Mouse (Mus musculus) lung, embryonic 14.5 days (tissue): ENCODE data around the gene Naa50. TPM values are rescaled to one million over a fixed set of nuclear protein-coding genes. Genes with fewer than 3 reads are reported as not detected.

Experiments used
- ATAC-seq: fragments of 200-750 bp; cut with Nextera tagmentation; 2 replicates; pipeline ENCODE4 v1.8.0; 2017; ENCODE audit warnings: mild to moderate bottlenecking, moderate TSS enrichment, moderate library complexity; ENCODE audit not compliant: insufficient read depth
- DNase-seq: peaks from one replicate; pipeline ENCODE4 v3.0.0-alpha.2; 2015
- H3K27ac ChIP-seq: fragments of 300-500 bp; sonication (generic); 2 replicates; pipeline ENCODE4 v1.5.1; 2014; ENCODE audit warnings: low read depth, mild to moderate bottlenecking, moderate library complexity
- H3K27me3 ChIP-seq: fragments of 300-500 bp; sonication (generic); 2 replicates; pipeline ENCODE4 v1.6.1; 2014; ENCODE audit warnings: low read length, control low read depth; ENCODE audit not compliant: insufficient read depth
- H3K36me3 ChIP-seq: fragments of 300-500 bp; sonication (generic); 2 replicates; pipeline ENCODE4 v1.6.1; 2014; ENCODE audit warnings: control low read depth; ENCODE audit not compliant: insufficient read depth
- H3K4me1 ChIP-seq: fragments of 300-500 bp; sonication (generic); 2 replicates; pipeline ENCODE4 v1.6.1; 2014; ENCODE audit warnings: antibody characterized with exemption, control low read depth; ENCODE audit not compliant: insufficient read depth
- H3K4me2 ChIP-seq: fragments of 300-500 bp; sonication (generic); 2 replicates; pipeline ENCODE4 v1.6.1; 2014; ENCODE audit warnings: mild to moderate bottlenecking
- H3K4me3 ChIP-seq: fragments of 300-500 bp; sonication (generic); 2 replicates; pipeline ENCODE4 v1.5.1; 2014; ENCODE audit warnings: low read depth, low read length
- H3K9ac ChIP-seq: fragments of 300-500 bp; sonication (generic); 2 replicates; pipeline ENCODE4 v1.6.1; 2014
- H3K9me3 ChIP-seq: fragments of 300-500 bp; sonication (generic); 2 replicates; pipeline ENCODE4 v1.6.1; 2016; ENCODE audit warnings: low read depth, low read length, control low read depth
- CTCF ChIP-seq: IDR thresholded peaks from 2 replicates; pipeline ENCODE4 v1.5.1; 2016; ENCODE audit warnings: antibody characterized with exemption, low read depth
- WGBS: fragments of 180-500 bp; shearing (Covaris S2); extraction: QIAGEN DNeasy Blood & Tissue Kit; methylation state at CpG from one replicate; pipeline ENCODE4 v1.1.7; 2014; 5-methylcytosine and 5-hydroxymethylcytosine counted together
- polyA plus RNA-seq: library from polyadenylated mRNA; unstranded; fragments of >200 nt; fragmentation: Nextera tagmentation; extraction: Ambion mirVana; gene quantifications from 2 replicates; pipeline ENCODE4 v1.2.1, GENCODE M21; 2014

Naa50 gene
- polyA plus RNA-seq, 1 experiment from 2014 or later: 82.6 TPM

GRCm38 (mm10) chr16:44172297-44173154, 32.9 kb downstream of the Naa50 start:
- peak; percentile 100 for ATAC-seq
- H3K4me1 ChIP-seq: peaks cover 8% of the 10 kb centered on the region; the same call in 1 of the 2 replicates

DNA sequence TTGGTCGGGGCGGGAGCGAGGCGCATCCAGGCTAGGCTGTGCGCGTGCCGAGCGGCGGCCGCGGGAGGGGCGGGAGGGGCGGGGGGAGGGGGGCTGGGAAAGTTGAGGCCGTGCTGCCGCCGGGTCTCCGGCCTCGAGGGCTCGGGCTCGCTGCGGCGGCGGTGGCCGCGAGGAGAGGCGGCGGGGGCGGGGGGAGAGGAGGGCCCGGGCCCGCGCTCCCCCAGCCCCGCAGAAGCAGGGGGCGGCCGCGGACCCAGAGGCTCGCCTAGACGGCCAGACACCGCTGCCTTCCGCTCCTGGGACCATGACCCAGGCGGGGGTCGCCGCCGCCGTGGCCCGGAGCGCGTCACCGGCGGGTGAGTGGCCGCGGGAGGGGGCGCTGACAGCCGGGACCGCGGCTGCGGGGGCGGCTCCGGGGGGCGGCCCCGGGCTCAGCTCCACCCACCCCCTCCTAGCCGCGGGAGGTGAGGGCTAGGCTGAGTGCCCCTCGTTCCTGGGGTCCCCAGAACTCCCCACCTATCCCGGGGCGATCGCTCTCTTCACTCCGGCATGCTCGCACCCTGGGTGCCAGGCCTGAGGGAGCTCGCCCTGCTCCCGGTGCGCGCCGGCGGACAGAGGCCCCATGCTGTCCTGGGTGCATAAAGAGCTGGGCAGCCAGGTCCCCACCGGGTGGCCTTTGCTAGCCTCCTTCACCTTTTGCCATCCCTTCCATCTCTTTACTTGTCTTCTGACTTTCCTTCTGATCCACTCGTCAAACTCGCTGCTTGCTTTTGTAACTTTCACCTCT, 33.7 kb downstream of the Naa50 start, which contains the start of gene Usf3:
Gene Usf3 (plus strand): TSS at position 92 of the 787 bp plus-strand sequence.
- H3K4me1 ChIP-seq: peaks cover 8% of the 10 kb centered on the region; the same call in 1 of the 2 replicates
- H3K9ac ChIP-seq: peak within 1 kb of the TSS; percentile 95
- WGBS: under 1% methylated on average over 58 of the region's 77 CpGs
- H3K9me3 ChIP-seq: no peaks in the 10 kb centered on the region
- H3K4me2 ChIP-seq: peak within 1 kb of the TSS; percentile 67
- no peaks in the 10 kb centered on the region for H3K36me3 ChIP-seq
- DNase-seq (peak; percentile 60), ATAC-seq (peak; percentile 72)
- no peak for TF ChIP-seq CTCF
- H3K27ac ChIP-seq: peak within 1 kb of the TSS; percentile 94
- peak within 1 kb of the TSS; percentile 89 for H3K4me3 ChIP-seq
- no peaks in the 10 kb centered on the region for H3K27me3 ChIP-seq

More at GRCm38 (mm10) chr16:44172297-44173154, 32.9 kb downstream of the Naa50 start:
- peak overlapping the region; percentile 89 for H3K4me3 ChIP-seq
- no peaks in the 10 kb centered on the region for H3K36me3 ChIP-seq
- peak overlapping the region; percentile 67 for H3K4me2 ChIP-seq
- peak; percentile 56 for TF ChIP-seq CTCF
- WGBS: under 1% methylated on average over 26 of the region's 26 CpGs
- no peaks in the 10 kb centered on the region for H3K9me3 ChIP-seq
- no peaks in the 10 kb centered on the region for H3K27me3 ChIP-seq
- DNase-seq: peak; percentile 98
- H3K27ac ChIP-seq: peak overlapping the region; percentile 94
- peak overlapping the region; percentile 95 for H3K9ac ChIP-seq

DNA sequence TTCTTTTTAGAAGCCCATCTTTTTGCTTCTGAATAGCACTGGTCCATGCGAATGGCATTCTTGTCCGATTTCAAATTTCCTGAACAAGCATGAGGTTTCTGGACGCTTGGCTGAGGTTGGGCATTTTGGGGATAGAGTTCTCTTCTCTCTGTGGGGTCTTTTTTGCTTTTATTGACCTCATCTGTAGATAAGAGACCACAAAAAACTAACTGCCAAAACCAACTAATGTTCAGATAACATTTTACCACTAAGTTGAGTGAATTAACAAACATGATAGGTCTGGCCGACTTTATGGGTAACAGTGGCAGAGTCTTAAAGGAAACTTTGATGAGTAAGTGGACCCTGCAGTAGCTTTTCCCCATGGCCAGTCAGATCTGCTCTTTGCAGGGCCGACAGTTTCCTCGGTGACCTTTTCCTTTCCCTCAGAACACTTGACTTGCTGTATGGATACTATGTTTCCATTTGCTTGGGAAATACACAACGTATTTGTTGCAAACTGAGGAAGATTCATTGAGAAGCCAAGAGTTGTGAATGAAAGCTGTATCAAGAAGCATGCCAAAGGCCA, 34.4 kb downstream of the Naa50 start:
- WGBS: 10% methylated on average over 7 of the region's 7 CpGs
- Histone ChIP-seq H3K36me3 (no peaks in the 10 kb centered on the region), H3K4me3 (peak overlapping the region; percentile 89), H3K27ac (peak overlapping the region; percentile 94), H3K4me1 (peaks cover 8% of the 10 kb centered on the region; the same call in 1 of the 2 replicates), H3K4me2 (peak overlapping the region; percentile 67), H3K27me3 (no peaks in the 10 kb centered on the region), H3K9ac (peak overlapping the region; percentile 95), H3K9me3 (no peaks in the 10 kb centered on the region)
- no peak for TF ChIP-seq CTCF
- peak; percentile 42 for DNase-seq
- no peak for ATAC-seq

- no peak for TF ChIP-seq CTCF
- Histone ChIP-seq H3K4me2 (peak overlapping the region; percentile 67), H3K36me3 (no peaks in the 10 kb centered on the region), H3K4me3 (0 out of 2 replicates have a peak overlapping the region, but pooled peaks have one; percentile 89), H3K4me1 (peaks cover 8% of the 10 kb centered on the region; the same call in 1 of the 2 replicates), H3K27ac (no peak overlapping the region), H3K9ac (no peak overlapping the region), H3K27me3 (no peaks in the 10 kb centered on the region), H3K9me3 (no peaks in the 10 kb centered on the region)
- ATAC-seq (no peak), DNase-seq (no peak)
- 54% methylated on average over 1 of the region's 1 CpGs for WGBS
These were observed 35.4 kb downstream of the Naa50 start for GRCm38 (mm10) chr16:44175001-44175400.

GRCm38 (mm10) chr16:44176511-44176910, 36.9 kb downstream of the Naa50 start:
- no peak for TF ChIP-seq CTCF
- H3K4me3 ChIP-seq: no peak overlapping the region
- H3K4me2 ChIP-seq: no peak overlapping the region
- WGBS: 95% methylated on average over 2 of the region's 2 CpGs
- H3K27ac ChIP-seq: no peak overlapping the region
- no peak overlapping the region for H3K9ac ChIP-seq
- H3K36me3 ChIP-seq: no peaks in the 10 kb centered on the region
- no peak for DNase-seq
- no peaks in the 10 kb centered on the region for H3K27me3 ChIP-seq
- no peak for ATAC-seq
- peaks cover 8% of the 10 kb centered on the region; the same call in 1 of the 2 replicates for H3K4me1 ChIP-seq
- no peaks in the 10 kb centered on the region for H3K9me3 ChIP-seq

- peak; percentile 19 for DNase-seq
- 54% methylated on average over 1 of the region's 1 CpGs for WGBS
- H3K27me3 ChIP-seq: no peaks in the 10 kb centered on the region
- peak; percentile 58 for ATAC-seq
- no peak overlapping the region for H3K4me2 ChIP-seq
- 0 out of 2 replicates have a peak overlapping the region, but pooled peaks have one; percentile 38 for H3K27ac ChIP-seq
- TF ChIP-seq CTCF: no peak
- no peak overlapping the region for H3K4me3 ChIP-seq
- H3K36me3 ChIP-seq: no peaks in the 10 kb centered on the region
- H3K9ac ChIP-seq: no peak overlapping the region
- peaks cover 8% of the 10 kb centered on the region; the same call in 1 of the 2 replicates for H3K4me1 ChIP-seq
- no peaks in the 10 kb centered on the region for H3K9me3 ChIP-seq
These were observed 38.9 kb downstream of the Naa50 start for GRCm38 (mm10) chr16:44178555-44178954.
